Mouse (Mus musculus) fibroblast of lung, adult 2 months (primary cell): ENCODE measurements around the gene Nfat5.

Experiments used
- DNase-seq: peaks from one replicate; pipeline ENCODE4 v3.0.0-alpha.2; 2011; ENCODE audit warnings: low read depth

Nfat5 gene

DNA sequence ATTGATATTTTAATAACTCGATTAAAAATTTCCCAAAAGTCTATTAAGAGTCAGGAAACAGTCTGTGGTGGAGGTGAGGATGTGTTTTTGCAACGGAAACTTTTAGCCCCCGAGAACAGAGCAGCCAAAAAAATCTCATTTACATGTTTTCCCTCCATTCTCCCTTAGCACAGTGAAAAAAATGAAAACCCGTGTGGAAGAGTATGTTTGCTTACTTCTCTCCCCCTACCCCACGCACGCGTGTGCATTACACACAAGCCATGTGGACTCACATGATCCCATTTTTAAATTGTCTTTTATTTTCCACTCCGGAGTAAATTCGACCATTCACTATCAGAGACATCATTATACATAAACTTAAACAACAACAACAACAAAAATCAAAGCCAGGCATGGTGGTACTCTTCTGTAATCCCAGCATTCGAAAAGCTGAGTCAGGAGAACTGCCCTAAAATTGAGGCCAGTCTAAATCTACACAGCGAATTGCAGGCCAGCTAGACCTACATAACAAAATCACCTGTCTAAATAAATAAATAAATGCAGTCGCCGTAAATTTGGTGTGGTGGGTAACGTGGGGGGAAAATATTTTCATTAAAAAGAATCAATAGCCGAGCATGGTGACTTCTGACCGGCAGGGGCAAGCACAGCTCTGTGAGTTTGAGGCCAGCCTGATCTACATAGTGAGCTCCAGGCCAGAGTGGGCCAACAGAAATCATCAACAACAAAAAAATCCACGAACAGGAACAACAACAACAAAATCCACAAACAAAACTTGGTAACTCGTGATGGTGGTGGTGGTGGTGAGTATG, 947 bp upstream of the Nfat5 start:
- no peak for DNase-seq

GRCm38 (mm10) chr8:107293641-107294628, 665 bp downstream of the Nfat5 start:
- peak; percentile 25 for DNase-seq

DNA sequence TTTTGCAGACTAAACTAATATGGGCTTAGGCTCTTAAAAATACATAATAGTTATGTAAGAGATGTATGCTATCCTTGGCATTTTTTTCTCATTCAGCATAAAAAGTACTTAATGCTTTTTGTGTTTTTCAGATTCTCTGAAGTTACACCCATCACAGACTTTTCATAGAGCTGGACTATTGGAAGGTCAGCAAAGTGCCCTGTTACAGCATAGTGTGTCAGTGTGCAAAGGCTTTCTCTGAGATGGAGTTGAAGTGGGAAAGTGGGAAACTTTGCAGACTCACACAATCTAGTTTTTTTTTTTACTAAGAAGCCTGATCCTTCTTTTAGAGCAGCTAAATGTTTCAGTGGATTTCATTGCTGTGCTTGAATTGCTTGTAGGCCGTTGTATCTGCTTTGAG, 2.2 kb downstream of the Nfat5 start:
- no peak for DNase-seq

DNA sequence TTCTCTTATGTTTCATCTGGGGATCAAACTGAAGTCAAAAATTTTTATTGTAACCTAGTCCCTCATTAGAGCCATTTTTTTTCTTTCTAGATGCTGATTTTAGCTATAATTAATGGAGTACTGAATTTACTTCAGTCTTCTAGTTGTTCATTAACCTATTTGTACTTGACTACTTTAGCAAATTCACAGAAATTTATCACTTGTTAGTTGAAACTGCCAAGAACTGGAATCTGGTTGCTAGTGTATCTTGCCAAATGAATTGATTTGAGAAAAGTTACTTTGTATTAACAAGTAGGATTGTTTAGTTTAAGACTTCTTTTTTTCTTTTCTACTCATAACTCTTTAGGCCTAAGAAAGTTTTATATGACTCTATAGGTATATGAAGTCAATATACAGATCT, 18.6 kb downstream of the Nfat5 start:
- no peak for DNase-seq

DNA sequence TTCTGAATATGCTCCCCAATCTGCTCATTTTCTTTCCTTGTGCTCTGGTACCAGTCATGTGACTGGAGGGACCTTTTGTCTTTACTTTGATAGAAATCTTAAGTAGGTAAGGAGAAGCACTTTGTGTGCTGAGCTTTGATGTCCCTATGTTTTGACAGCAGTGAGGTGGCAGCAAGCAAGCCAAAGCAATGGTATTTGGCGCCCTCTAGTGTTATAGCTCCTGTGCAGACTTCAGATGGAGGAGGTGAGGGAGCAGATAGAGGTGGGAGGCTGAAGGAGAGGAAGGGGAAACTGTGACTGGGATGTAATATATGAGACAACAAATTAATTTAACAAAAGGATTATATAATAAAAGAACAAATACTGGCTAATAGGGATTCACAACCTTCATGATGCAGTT, 30.9 kb downstream of the Nfat5 start:
- DNase-seq, result peak; percentile 49

GRCm38 (mm10) chr8:107329595-107329994, 36.3 kb downstream of the Nfat5 start:
- no peak for DNase-seq

GRCm38 (mm10) chr8:107336480-107336879, 43.2 kb downstream of the Nfat5 start:
- no peak for DNase-seq

DNA sequence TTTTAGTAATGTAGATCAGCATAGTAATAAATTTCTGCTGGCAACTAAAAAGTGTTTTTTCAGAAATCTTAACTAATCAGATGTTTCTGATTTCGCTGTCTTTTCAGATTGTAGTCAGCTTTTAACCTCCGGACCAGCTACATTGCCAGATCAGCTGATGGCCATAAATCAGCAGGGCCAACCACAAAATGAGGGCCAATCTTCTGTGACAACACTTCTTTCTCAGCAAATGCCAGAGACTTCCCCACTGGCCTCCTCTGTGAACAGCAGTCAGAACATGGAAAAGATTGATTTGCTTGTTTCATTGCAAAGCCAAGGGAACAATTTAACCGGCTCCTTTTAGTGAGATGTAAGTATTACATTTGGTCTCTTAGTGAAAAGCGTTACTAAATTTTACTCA, 77.0 kb downstream of the Nfat5 start:
- DNase-seq, result peak; percentile 25

- no peak for DNase-seq
Measured at GRCm38 (mm10) chr8:107377346-107377745, 84.1 kb downstream of the Nfat5 start.

DNA sequence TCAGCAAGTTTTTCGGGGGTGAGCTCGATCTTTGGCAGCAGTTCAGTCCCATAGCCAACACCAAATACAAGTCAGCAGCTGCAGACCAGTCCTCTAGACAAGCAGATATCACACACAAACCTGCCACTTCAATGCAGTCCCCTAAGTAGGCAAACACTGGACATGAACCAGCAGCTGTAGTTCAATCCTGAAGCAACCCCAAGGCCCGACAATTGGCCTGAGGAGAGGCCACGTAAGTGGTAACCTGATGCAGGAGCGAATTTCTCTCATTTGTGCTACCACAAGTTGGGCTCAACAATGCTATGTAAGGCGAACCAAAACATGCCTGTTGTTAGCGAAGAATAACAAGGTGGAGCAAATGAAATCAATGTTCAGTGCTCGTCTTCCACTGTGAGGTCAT, 87.5 kb downstream of the Nfat5 start:
- no peak for DNase-seq

- no peak for DNase-seq
Measured at GRCm38 (mm10) chr8:107381666-107382065, 88.4 kb downstream of the Nfat5 start.

- DNase-seq, result no peak
Measured at GRCm38 (mm10) chr8:107382898-107383297, 89.6 kb downstream of the Nfat5 start.

GRCm38 (mm10) chr8:107384651-107385050, 91.4 kb downstream of the Nfat5 start:
- DNase-seq, result no peak

GRCm38 (mm10) chr8:107385063-107385462, 91.8 kb downstream of the Nfat5 start:
- DNase-seq, result no peak

GRCm38 (mm10) chr8:107386171-107386570, 92.9 kb downstream of the Nfat5 start:
- DNase-seq, result no peak

DNA sequence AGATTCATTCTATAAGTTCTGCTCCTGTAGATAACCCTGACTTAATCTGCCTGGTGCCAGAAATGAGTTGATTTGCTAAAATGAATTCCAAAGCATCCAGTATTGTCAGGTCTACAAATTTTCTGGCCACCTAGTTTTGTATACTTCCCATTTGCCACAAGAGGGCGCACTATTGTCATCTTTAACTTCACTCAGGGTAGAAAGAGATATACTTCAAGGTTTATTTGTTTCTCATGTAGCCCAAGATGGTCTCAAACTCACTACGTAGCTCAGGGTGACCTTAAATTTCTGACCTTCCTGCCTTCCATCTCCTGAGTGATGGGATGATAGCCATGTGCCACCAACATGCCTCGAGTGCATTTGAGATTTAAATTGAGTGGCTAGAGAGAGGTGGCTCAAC, 93.4 kb downstream of the Nfat5 start:
- no peak for DNase-seq

GRCm38 (mm10) chr8:107387861-107388260, 94.6 kb downstream of the Nfat5 start:
- DNase-seq, result peak; percentile 41

- DNase-seq, result no peak
Measured at GRCm38 (mm10) chr8:107389557-107389956, 96.3 kb downstream of the Nfat5 start.

- no peak for DNase-seq
Measured at GRCm38 (mm10) chr8:107390476-107391135, 97.3 kb downstream of the Nfat5 start.

DNA sequence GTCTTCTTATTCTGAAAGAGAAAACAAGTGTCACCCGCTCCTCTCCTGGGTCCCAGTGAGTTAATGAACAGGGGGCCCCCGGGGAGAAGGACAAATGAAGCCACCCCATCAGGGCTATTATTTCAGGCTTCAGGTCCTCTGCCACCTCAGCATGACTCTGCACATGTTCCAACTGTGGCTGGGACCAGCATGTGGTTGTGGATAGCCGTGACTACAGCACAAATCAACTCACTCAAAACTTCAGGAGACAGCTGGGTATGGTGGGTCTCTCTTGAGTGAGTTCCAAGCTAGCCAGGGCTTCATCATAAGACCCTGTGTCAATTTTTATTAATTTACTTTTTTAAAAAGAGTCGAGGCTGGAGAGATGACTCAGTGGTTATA, 97.9 kb downstream of the Nfat5 start:
- no peak for DNase-seq

- no peak for DNase-seq
Measured at GRCm38 (mm10) chr8:107395397-107395796, 102.1 kb downstream of the Nfat5 start.

- peak; percentile 40 for DNase-seq
Measured at GRCm38 (mm10) chr8:107396106-107396670, 102.9 kb downstream of the Nfat5 start.
